Mouse (Mus musculus): ENCODE data around the gene Rgs8.

Rgs8 gene

GRCm38 (mm10) chr1:153652938-153653623 lies at the start of gene Rgs8:
Gene Rgs8, plus strand, starts transcription at chr1:153653025.
- peak; percentile 71 for DNase-seq (ENCODE audit: extremely low spot score)

GRCm38 (mm10) chr1:153617340-153617830 lies 35.4 kb upstream of the Rgs8 start:
- no peak for DNase-seq (ENCODE audit: extremely low spot score)

GRCm38 (mm10) chr1:153623036-153623435 lies 29.8 kb upstream of the Rgs8 start:
- no peak for DNase-seq (ENCODE audit: extremely low spot score)

GRCm38 (mm10) chr1:153632686-153633085 lies 20.1 kb upstream of the Rgs8 start:
- no peak for DNase-seq (ENCODE audit: extremely low spot score)

- DNase-seq (ENCODE audit: extremely low spot score) = no peak
These were observed 17.8 kb upstream of the Rgs8 start for GRCm38 (mm10) chr1:153635056-153635455.

GRCm38 (mm10) chr1:153635521-153635920 lies 17.3 kb upstream of the Rgs8 start:
- DNase-seq (ENCODE audit: extremely low spot score) = no peak

GRCm38 (mm10) chr1:153636821-153637220 lies 16.0 kb upstream of the Rgs8 start:
- no peak for DNase-seq (ENCODE audit: extremely low spot score)

GRCm38 (mm10) chr1:153641492-153641939 lies 11.3 kb upstream of the Rgs8 start:
- DNase-seq (ENCODE audit: extremely low spot score) = peak; percentile 69

- peak; percentile 38 for DNase-seq (ENCODE audit: extremely low spot score)
These were observed 10.8 kb upstream of the Rgs8 start for GRCm38 (mm10) chr1:153641940-153642501.

GRCm38 (mm10) chr1:153653674-153654073 lies 849 bp downstream of the Rgs8 start:
- DNase-seq (ENCODE audit: extremely low spot score) = no peak

GRCm38 (mm10) chr1:153659666-153660065 lies 6.8 kb downstream of the Rgs8 start:
- DNase-seq (ENCODE audit: extremely low spot score) = no peak

- no peak for DNase-seq (ENCODE audit: extremely low spot score)
These were observed 8.3 kb downstream of the Rgs8 start for GRCm38 (mm10) chr1:153660982-153661688.

GRCm38 (mm10) chr1:153661689-153662002 lies 8.8 kb downstream of the Rgs8 start:
- no peak for DNase-seq (ENCODE audit: extremely low spot score)

GRCm38 (mm10) chr1:153662362-153662761 lies 9.5 kb downstream of the Rgs8 start:
- no peak for DNase-seq (ENCODE audit: extremely low spot score)

- DNase-seq (ENCODE audit: extremely low spot score) = peak; percentile 47
These were observed 12.4 kb downstream of the Rgs8 start for GRCm38 (mm10) chr1:153665066-153665715.

- DNase-seq (ENCODE audit: extremely low spot score) = no peak
These were observed 13.4 kb downstream of the Rgs8 start for GRCm38 (mm10) chr1:153666236-153666635.

- no peak for DNase-seq (ENCODE audit: extremely low spot score)
These were observed 14.5 kb downstream of the Rgs8 start for GRCm38 (mm10) chr1:153667244-153667727.

- no peak for DNase-seq (ENCODE audit: extremely low spot score)
These were observed 15.0 kb downstream of the Rgs8 start for GRCm38 (mm10) chr1:153667781-153668180.

- DNase-seq (ENCODE audit: extremely low spot score) = no peak
These were observed 16.3 kb downstream of the Rgs8 start for GRCm38 (mm10) chr1:153669086-153669485.

- DNase-seq (ENCODE audit: extremely low spot score) = no peak
These were observed 16.9 kb downstream of the Rgs8 start for GRCm38 (mm10) chr1:153669728-153670127.

- no peak for DNase-seq (ENCODE audit: extremely low spot score)
These were observed 18.5 kb downstream of the Rgs8 start for GRCm38 (mm10) chr1:153671352-153671751.

GRCm38 (mm10) chr1:153672698-153673097 lies 19.9 kb downstream of the Rgs8 start:
- DNase-seq (ENCODE audit: extremely low spot score) = no peak

All from embryo, embryonic 9.5 days (tissue).